Mouse (Mus musculus) lung, postnatal 0 days (tissue): ENCODE measurements around the gene Axl.

ENCODE experiments used
- CTCF ChIP-seq: IDR thresholded peaks from 2 replicates; pipeline ENCODE4 v1.5.1; 2016; ENCODE audit warnings: antibody characterized with exemption, mild to moderate bottlenecking
- EP300 ChIP-seq: IDR thresholded peaks from 2 replicates; pipeline ENCODE4 v1.6.1; 2016; ENCODE audit warnings: antibody characterized with exemption, mild to moderate bottlenecking, control low read depth

DNA sequence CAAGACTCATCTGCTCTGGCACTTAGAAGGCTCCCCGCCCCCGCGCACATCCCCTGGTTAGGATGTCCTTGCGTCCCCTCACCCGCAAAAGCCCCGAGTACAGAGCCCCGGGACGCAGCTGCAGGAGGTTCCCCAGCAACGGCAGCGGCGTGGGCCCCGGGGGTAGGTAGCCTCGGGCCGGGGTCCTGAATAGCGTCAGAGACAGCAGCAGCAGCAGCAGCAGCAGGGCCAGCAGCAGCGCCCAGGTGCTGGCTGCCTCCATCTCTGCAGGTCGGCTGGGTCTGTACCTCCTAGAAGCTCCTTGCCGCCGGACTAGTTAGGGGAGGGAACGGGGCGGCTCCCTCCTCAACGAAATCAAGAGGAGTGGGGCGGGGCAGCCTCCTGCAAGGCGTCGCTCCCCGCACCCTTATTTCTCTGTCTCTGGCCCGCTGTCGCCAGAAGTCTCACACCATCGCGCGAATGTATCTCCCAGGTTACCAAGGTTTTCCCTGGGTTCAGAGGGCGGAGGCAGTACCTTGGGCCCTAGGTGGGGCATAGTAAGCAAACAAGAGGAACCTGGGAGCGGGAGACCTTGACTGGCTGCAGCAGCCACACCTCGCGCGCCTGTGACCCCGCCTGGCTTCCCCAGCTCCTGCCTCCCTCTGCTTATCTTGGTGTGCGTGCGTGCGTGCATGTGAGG, 27.9 kb upstream of the Axl start, which contains the start of gene Cyp2s1:
- TF ChIP-seq EP300 (no peak), CTCF (no peak)
